Mouse (Mus musculus) splenic B cell, adult 2 months (primary cell): Measurements from ENCODE around the gene Atp2b1.

Experiments
- DNase-seq: peaks from one replicate; pipeline ENCODE4 v3.0.0-alpha.2; 2011; ENCODE audit warnings: low read depth, low spot score
- H3K27me3 ChIP-seq: 2 replicates; pipeline ENCODE4 v1.6.1; 2012; ENCODE audit warnings: mild to moderate bottlenecking, low read length, moderate library complexity, mixed read lengths; ENCODE audit not compliant: control insufficient read depth, poor library complexity, insufficient read depth, severe bottlenecking
- H3K36me3 ChIP-seq: 2 replicates; pipeline ENCODE4 v1.6.1; 2012; ENCODE audit warnings: mild to moderate bottlenecking, low read length, moderate library complexity, mixed read lengths; ENCODE audit not compliant: control insufficient read depth, poor library complexity, insufficient read depth, severe bottlenecking

Atp2b1 gene

GRCm38 (mm10) chr10:99047551-99047940, 133.3 kb downstream of the Atp2b1 start:
- Histone ChIP-seq H3K27me3 (no peaks in the 10 kb centered on the region), H3K36me3 (no peaks in the 10 kb centered on the region)
- no peak for DNase-seq

- Histone ChIP-seq H3K36me3 (no peaks in the 10 kb centered on the region), H3K27me3 (no peaks in the 10 kb centered on the region)
- no peak for DNase-seq
Measured at GRCm38 (mm10) chr10:99050093-99050492, 135.9 kb downstream of the Atp2b1 start.

- no peak for DNase-seq
- no peaks in the 10 kb centered on the region for H3K36me3 ChIP-seq
- H3K27me3 ChIP-seq: no peaks in the 10 kb centered on the region
Measured at GRCm38 (mm10) chr10:99053111-99053510, 138.9 kb downstream of the Atp2b1 start.

GRCm38 (mm10) chr10:99060588-99060987, 146.4 kb downstream of the Atp2b1 start:
- Histone ChIP-seq H3K27me3 (no peaks in the 10 kb centered on the region), H3K36me3 (no peaks in the 10 kb centered on the region)
- no peak for DNase-seq

- H3K36me3 ChIP-seq: no peaks in the 10 kb centered on the region
- DNase-seq: no peak
- no peaks in the 10 kb centered on the region for H3K27me3 ChIP-seq
Measured at GRCm38 (mm10) chr10:99061418-99061817, 147.2 kb downstream of the Atp2b1 start.

GRCm38 (mm10) chr10:99062546-99062945, 148.3 kb downstream of the Atp2b1 start:
- no peaks in the 10 kb centered on the region for H3K27me3 ChIP-seq
- H3K36me3 ChIP-seq: no peaks in the 10 kb centered on the region
- DNase-seq: no peak
